Mouse (Mus musculus) MEL (cell line): Measurements from ENCODE around the gene Erc2.

Experiments
- CTCF ChIP-seq, 3 experiments: IDR thresholded peaks in 2 of 3; conservative IDR thresholded peaks in 1 of 3; 2 replicates each; pipeline ENCODE4 v1.5.1; 2011 to 2012; ENCODE audit warnings: low read length in 3 of 3, low read depth in 2 of 3, mild to moderate bottlenecking in 2 of 3, improper control_type of control experiment in 1 of 3, inconsistent platforms in 1 of 3, mixed read lengths in 1 of 3, moderate library complexity in 1 of 3; ENCODE audit not compliant: control insufficient read depth in 1 of 3, insufficient read depth in 1 of 3, poor library complexity in 1 of 3, severe bottlenecking in 1 of 3
- E2F4 ChIP-seq: IDR thresholded peaks from 2 replicates; pipeline ENCODE4 v1.6.1; 2011; ENCODE audit warnings: low read depth, low read length, improper control_type of control experiment, borderline replicate concordance
- EP300 ChIP-seq, 2 experiments: IDR thresholded peaks; 2 replicates each; pipeline ENCODE4 v1.6.1; 2011; ENCODE audit warnings: improper control_type of control experiment in 2 of 2, low read length in 2 of 2, low read depth in 1 of 2, mild to moderate bottlenecking in 1 of 2
- MAFK ChIP-seq: IDR thresholded peaks from 2 replicates; pipeline ENCODE4 v1.6.1; 2011; ENCODE audit warnings: low read depth, mild to moderate bottlenecking, low read length, improper control_type of control experiment, borderline replicate concordance
- MEF2A ChIP-seq: IDR thresholded peaks from 2 replicates; pipeline ENCODE4 v1.6.1; 2014; ENCODE audit warnings: low read depth, mild to moderate bottlenecking, inconsistent platforms, low read length, improper control_type of control experiment; ENCODE audit not compliant: poor library complexity, insufficient replicate concordance, severe bottlenecking; ENCODE audit errors: extremely low read depth
- POLR2A ChIP-seq, 2 experiments: IDR thresholded peaks; 2 replicates each; pipeline ENCODE4 v1.6.1; 2011 to 2012; ENCODE audit warnings: low read length in 2 of 2, mild to moderate bottlenecking in 2 of 2, control low read depth in 1 of 2, improper control_type of control experiment in 1 of 2, low read depth in 1 of 2, moderate library complexity in 1 of 2; ENCODE audit not compliant: control insufficient read depth in 1 of 2, insufficient read depth in 1 of 2, poor library complexity in 1 of 2
- TBP ChIP-seq: IDR thresholded peaks from 2 replicates; pipeline ENCODE4 v1.8.0; 2011; ENCODE audit warnings: low read depth, low read length, improper control_type of control experiment
- ZC3H11A ChIP-seq: IDR thresholded peaks from 2 replicates; pipeline ENCODE4 v1.6.1; 2012; ENCODE audit warnings: low read depth, mild to moderate bottlenecking, inconsistent platforms, low read length, improper control_type of control experiment
- ZKSCAN1 ChIP-seq: IDR thresholded peaks from 2 replicates; pipeline ENCODE4 v1.6.1; 2012; ENCODE audit warnings: low read depth, mild to moderate bottlenecking, inconsistent platforms, low read length, improper control_type of control experiment, moderate library complexity

DNA sequence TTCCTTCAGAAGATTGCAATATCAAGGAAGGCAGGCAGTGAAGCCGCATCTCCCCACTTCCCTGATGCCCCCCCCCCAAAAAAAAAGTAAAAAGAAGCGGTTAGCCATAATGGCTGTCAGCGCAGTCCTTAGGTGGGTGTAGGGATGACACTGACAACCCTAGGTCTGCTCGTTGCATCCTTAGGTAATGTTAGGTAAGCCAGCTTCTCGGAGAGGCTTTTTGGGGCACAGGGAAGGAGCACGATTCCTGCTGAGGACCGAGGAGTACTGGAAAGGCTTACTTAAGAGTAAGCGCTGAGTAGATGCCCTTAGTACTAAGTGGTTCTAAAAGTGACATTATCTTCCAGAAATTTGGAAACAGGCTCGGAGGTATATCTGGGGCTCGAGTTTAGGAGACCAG is 52.3 kb downstream of the Erc2 start:
- TF ChIP-seq CTCF (IDR thresholded peaks at IDR 0.05 in 2 of 3, conservative IDR thresholded peaks at IDR 0.05 in 1 of 3; ENCODE audit: control insufficient read depth in 1 of 3, insufficient read depth in 1 of 3, low read depth in 2 of 3, low read length in 3 of 3, poor library complexity in 1 of 3, severe bottlenecking in 1 of 3) (no peak), MEF2A (no peak), TBP (no peak), POLR2A (IDR thresholded peaks at IDR 0.05; ENCODE audit: control insufficient read depth in 1 of 2, insufficient read depth in 1 of 2, low read depth in 1 of 2, low read length in 2 of 2, poor library complexity in 1 of 2) (no peak), E2F4 (no peak), ZC3H11A (no peak), EP300 (IDR thresholded peaks at IDR 0.05; ENCODE audit: low read depth in 1 of 2, low read length in 2 of 2) (no peak), ZKSCAN1 (no peak), MAFK (no peak)
